Mouse (Mus musculus) right cerebral cortex, postnatal 4 days (tissue): ENCODE data around the gene Troap.

Experiments
- DNase-seq: peaks from one replicate; pipeline ENCODE4 v3.0.0-alpha.2; 2022

Troap gene

GRCm38 (mm10) chr15:99115065-99115423 is 40.7 kb downstream of the Troap start:
- DNase-seq, result no peak

- DNase-seq, result no peak
These were observed 42.2 kb downstream of the Troap start for GRCm38 (mm10) chr15:99116539-99116938.

- DNase-seq, result no peak
These were observed 46.4 kb downstream of the Troap start for GRCm38 (mm10) chr15:99120814-99121213.

GRCm38 (mm10) chr15:99122642-99123041 is 48.3 kb downstream of the Troap start:
- DNase-seq, result no peak

GRCm38 (mm10) chr15:99125711-99126080 is 51.3 kb downstream of the Troap start, which contains the start of gene Spats2:
Spats2 (plus strand) TSS chr15:99125916.
- DNase-seq, result no peak

- peak; percentile 88 for DNase-seq
These were observed 51.9 kb downstream of the Troap start for GRCm38 (mm10) chr15:99126081-99126815.

GRCm38 (mm10) chr15:99126816-99127365 is 52.5 kb downstream of the Troap start:
- no peak for DNase-seq

GRCm38 (mm10) chr15:99127851-99128522 is 53.6 kb downstream of the Troap start:
- no peak for DNase-seq

GRCm38 (mm10) chr15:99129441-99129840 is 55.1 kb downstream of the Troap start:
- DNase-seq, result no peak

- no peak for DNase-seq
These were observed 55.9 kb downstream of the Troap start for GRCm38 (mm10) chr15:99129956-99130910.
